Mouse (Mus musculus): ENCODE data around the gene 9830107B12Rik. TPM values are rescaled to one million over a fixed set of nuclear protein-coding genes. Genes with fewer than 3 reads are reported as not detected.

9830107B12Rik gene
- polyA plus RNA-seq, 1 experiment from 2014 or later: not detected

- in situ Hi-C loops (cut with MboI; ENCODE audit: low pct_unique_long_range_greater_than_20kb): no loop called here
- TF ChIP-seq CTCF (IDR thresholded peaks at IDR 0.05): no peak
- ChIA-PET POLR2A (interaction anchor here (0.6 kb wide), 1 partner anchor 483 kb away, joined by 3 read pairs; no protein-coding TSS in a partner anchor), CTCF (no interaction called here)
- peaks cover 26% of the 10 kb centered on the region for H3K27me3 ChIP-seq
- DNase-seq (ENCODE audit: low read depth, low spot score) (no peak), ATAC-seq (no peak)
These were observed 51.0 kb downstream of the 9830107B12Rik start for GRCm38 (mm10) chr17:48094820-48095680.

- H3K27me3 ChIP-seq: peaks cover 16% of the 10 kb centered on the region
- TF ChIP-seq CTCF (IDR thresholded peaks at IDR 0.05): no peak
- DNase-seq (ENCODE audit: low read depth, low spot score) (no peak), ATAC-seq (no peak)
- ChIA-PET CTCF (no interaction called here), POLR2A (no interaction called here)
- in situ Hi-C loops (cut with MboI; ENCODE audit: low pct_unique_long_range_greater_than_20kb): no loop called here
These were observed 52.7 kb downstream of the 9830107B12Rik start for GRCm38 (mm10) chr17:48093286-48093817.

GRCm38 (mm10) chr17:48090305-48090704 lies 55.8 kb downstream of the 9830107B12Rik start:
- TF ChIP-seq CTCF (IDR thresholded peaks at IDR 0.05): no peak

GRCm38 (mm10) chr17:48089446-48089845 lies 56.6 kb downstream of the 9830107B12Rik start:
- CTCF ChIA-PET: no interaction called here
- in situ Hi-C loops (cut with MboI; ENCODE audit: low pct_unique_long_range_greater_than_20kb): no loop called here
- no peak for ATAC-seq

More at GRCm38 (mm10) chr17:48090305-48090704, 55.8 kb downstream of the 9830107B12Rik start:
- H3K27me3 ChIP-seq: peaks cover 4% of the 10 kb centered on the region
- ATAC-seq: no peak
- ChIA-PET POLR2A (no interaction called here), CTCF (no interaction called here)
- no peak for DNase-seq (ENCODE audit: low read depth, low spot score)
- in situ Hi-C loops (cut with MboI; ENCODE audit: low pct_unique_long_range_greater_than_20kb): no loop called here

GRCm38 (mm10) chr17:48089019-48089418 lies 57.0 kb downstream of the 9830107B12Rik start, which contains the start of gene 1700067P10Rik:
Gene 1700067P10Rik, plus strand, starts transcription at chr17:48089319.
- POLR2A ChIA-PET: no interaction called here

More at GRCm38 (mm10) chr17:48089446-48089845, 56.6 kb downstream of the 9830107B12Rik start:
- no peak for TF ChIP-seq CTCF (IDR thresholded peaks at IDR 0.05)
- POLR2A ChIA-PET: no interaction called here
- peaks cover 6% of the 10 kb centered on the region for H3K27me3 ChIP-seq
- DNase-seq (ENCODE audit: low read depth, low spot score): no peak

GRCm38 (mm10) chr17:48080626-48081025 lies 65.4 kb downstream of the 9830107B12Rik start:
- in situ Hi-C loops (cut with MboI; ENCODE audit: low pct_unique_long_range_greater_than_20kb): no loop called here
- H3K27me3 ChIP-seq: peaks cover 9% of the 10 kb centered on the region
- POLR2A ChIA-PET: no interaction called here
- no peak for ATAC-seq
- CTCF ChIA-PET: interaction anchor here (1.0 kb wide), 1 partner anchor 11 kb away, joined by 3 read pairs; no protein-coding TSS in a partner anchor
- TF ChIP-seq CTCF (IDR thresholded peaks at IDR 0.05): no peak
- DNase-seq (ENCODE audit: low read depth, low spot score): no peak

More at GRCm38 (mm10) chr17:48089019-48089418, 57.0 kb downstream of the 9830107B12Rik start, which contains the start of gene 1700067P10Rik:
- TF ChIP-seq CTCF (IDR thresholded peaks at IDR 0.05): no peak
- no peak for ATAC-seq
- CTCF ChIA-PET: no interaction called here
- no peak for DNase-seq (ENCODE audit: low read depth, low spot score)
- in situ Hi-C loops (cut with MboI; ENCODE audit: low pct_unique_long_range_greater_than_20kb): no loop called here
- H3K27me3 ChIP-seq: peaks cover 6% of the 10 kb centered on the region

Other genes starting within 250 kb of the 9830107B12Rik start
- gene Foxp4, start 221.6 kb downstream of the 9830107B12Rik start, polyA plus RNA-seq (2021): 49.9 TPM
- not detected for gene 1700122O11Rik, start 108.0 kb downstream of the 9830107B12Rik start, polyA plus RNA-seq (2021)
- not detected for gene 1700067P10Rik, start 56.9 kb downstream of the 9830107B12Rik start, polyA plus RNA-seq (2021)
- gene A530064D06Rik, start 21.0 kb upstream of the 9830107B12Rik start, polyA plus RNA-seq (2021): 0.09 TPM
- not detected for gene Trem1, start 86.5 kb upstream of the 9830107B12Rik start, polyA plus RNA-seq (2021)
- gene Trem3, start 101.5 kb upstream of the 9830107B12Rik start, polyA plus RNA-seq (2021): 0.06 TPM
- not detected for gene Treml4, start 118.0 kb upstream of the 9830107B12Rik start, polyA plus RNA-seq (2021)
- not detected for gene Treml2, start 153.2 kb upstream of the 9830107B12Rik start, polyA plus RNA-seq (2021)
- gene B430306N03Rik, start 169.9 kb upstream of the 9830107B12Rik start, polyA plus RNA-seq (2021): 0.03 TPM
- gene Trem2, start 200.1 kb upstream of the 9830107B12Rik start, polyA plus RNA-seq (2021): 0.45 TPM
- not detected for gene Treml1, start 213.6 kb upstream of the 9830107B12Rik start, polyA plus RNA-seq (2021)

Measured in Patski (cell line).